Mouse (Mus musculus) gastrocnemius, postnatal 14 days (tissue): ENCODE results near the gene Olfr263. TPM values are rescaled to one million over a fixed set of nuclear protein-coding genes. Genes with fewer than 3 reads are reported as not detected.

ENCODE experiments used
- total RNA-seq, 2 experiments: library from RNA; stranded (reverse); gene quantifications; 2 replicates each; pipeline ENCODE4 v1.2.3; 2021

Gene Olfr263
- total RNA-seq, 2 experiments from 2014 or later = not detected

Other genes with a start within 250 kb of the Olfr263 start
- gene Olfr1370, start 54.7 kb upstream of the Olfr263 start, total RNA-seq = not detected
- not detected for gene Olfr1369-ps1, start 18.2 kb upstream of the Olfr263 start, total RNA-seq
- not detected for gene Olfr1368, start 16.2 kb downstream of the Olfr263 start, total RNA-seq
- gene Trim27, start 49.8 kb downstream of the Olfr263 start, total RNA-seq = 10 to 100 TPM; 22.2 to 26.4 TPM
- not detected for gene Gpx5, start 163.1 kb downstream of the Olfr263 start, total RNA-seq
- not detected for gene Gpx6, start 182.5 kb downstream of the Olfr263 start, total RNA-seq
- gene Olfr1367, start 217.3 kb downstream of the Olfr263 start, total RNA-seq = not detected
- 1 to 10 TPM; 5.5 to 5.9 TPM for gene Zscan12, start 233.2 kb downstream of the Olfr263 start, total RNA-seq